Mouse (Mus musculus): ENCODE measurements at regions not wholly inside any gene's neighbourhood (a gene's known extent, or its start where the extent isn't known, plus 50 kb on each side); places are given as distances from the start of the nearest gene placed in this dataset.

- CTCF ChIA-PET = no interaction called here
These were observed 240.7 kb upstream of the Prep start for GRCm38 (mm10) chr10:44826271-44826670.

DNA sequence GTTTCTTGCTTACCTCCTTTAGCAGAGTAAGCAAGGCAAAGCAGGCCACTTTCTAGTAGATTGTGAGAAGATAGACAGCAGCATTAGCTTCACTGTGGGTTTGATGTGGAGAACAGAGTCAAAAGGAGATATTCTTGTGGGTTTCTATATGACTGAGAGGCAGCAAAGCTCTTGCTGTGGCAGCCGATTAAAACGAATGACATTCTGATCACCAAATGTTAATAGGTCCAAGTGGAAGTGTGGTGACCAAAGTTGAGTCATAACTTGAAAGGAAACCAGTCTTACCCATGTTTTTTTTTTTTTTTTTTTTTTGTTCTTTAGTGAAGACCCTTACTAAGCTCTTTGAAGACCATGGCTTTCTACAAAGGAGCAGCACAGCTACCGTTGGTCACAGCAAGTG is 245.3 kb upstream of the Prep start:
- CTCF ChIA-PET = no interaction called here

DNA sequence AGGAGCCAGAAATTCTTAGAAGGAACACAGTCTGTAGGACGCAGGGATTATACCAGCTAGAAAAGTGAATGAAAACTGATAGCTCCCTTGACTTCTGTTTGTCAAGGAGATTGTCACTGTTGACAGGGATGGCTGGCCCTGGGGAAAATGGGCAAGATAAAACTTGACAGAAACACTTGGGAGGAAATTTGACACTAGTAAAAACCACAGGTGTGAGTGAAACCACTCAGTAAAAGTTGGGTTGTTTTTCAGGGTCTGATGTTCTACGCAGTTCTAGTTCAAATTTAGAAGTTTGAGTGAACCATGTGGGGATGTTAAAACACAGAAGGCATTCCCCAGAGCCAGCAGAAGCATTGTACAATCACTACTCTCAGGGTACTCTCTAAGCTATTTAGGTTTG is 246.6 kb upstream of the Prep start:
- CTCF ChIA-PET = no interaction called here

DNA sequence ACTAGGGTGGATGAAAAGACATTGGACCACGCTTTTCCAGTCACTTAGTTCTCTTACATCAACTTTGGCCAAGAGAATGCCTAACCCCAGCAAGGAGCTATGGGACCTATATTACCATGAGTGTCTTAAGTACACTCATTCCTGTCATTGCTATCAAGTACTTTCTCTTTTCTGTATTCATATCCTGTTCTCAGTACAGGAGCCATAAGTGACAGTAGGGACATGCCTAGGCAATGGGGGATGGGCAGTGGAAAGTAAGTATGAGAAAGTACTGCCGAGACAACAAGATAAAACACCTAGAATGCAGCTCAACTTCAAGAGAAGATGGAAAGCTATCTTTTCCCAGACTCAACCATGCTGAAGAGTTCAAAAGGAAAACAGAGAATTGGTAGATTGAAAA is 247.6 kb upstream of the Prep start:
- CTCF ChIA-PET = interaction anchor here (0.6 kb wide), 1 partner anchor 176 kb away, joined by 4 read pairs; no protein-coding TSS in a partner anchor

DNA sequence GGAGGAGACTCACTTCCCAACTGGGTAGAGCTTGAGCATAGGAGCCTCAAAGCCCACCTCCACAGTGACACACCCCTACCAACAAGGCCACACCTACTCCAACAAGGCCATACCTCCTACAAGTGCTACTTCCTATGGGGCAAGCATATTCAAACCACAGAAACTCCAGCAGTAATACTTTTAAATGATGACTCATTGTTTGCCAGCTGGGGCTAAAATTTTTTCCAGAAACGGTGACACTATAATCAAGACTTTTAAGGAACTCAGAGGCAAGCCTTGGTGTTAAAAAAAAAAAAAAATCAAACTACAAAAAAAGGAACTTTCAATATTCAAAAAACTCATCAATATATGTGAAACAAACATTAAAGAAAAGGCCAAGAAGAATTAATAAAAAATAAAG is 248.4 kb upstream of the Prep start:
- CTCF ChIA-PET = no interaction called here

GRCm38 (mm10) chr10:44796205-44796604 is 267.9 kb upstream of the Prdm1 start:
- CTCF ChIA-PET = no interaction called here

DNA sequence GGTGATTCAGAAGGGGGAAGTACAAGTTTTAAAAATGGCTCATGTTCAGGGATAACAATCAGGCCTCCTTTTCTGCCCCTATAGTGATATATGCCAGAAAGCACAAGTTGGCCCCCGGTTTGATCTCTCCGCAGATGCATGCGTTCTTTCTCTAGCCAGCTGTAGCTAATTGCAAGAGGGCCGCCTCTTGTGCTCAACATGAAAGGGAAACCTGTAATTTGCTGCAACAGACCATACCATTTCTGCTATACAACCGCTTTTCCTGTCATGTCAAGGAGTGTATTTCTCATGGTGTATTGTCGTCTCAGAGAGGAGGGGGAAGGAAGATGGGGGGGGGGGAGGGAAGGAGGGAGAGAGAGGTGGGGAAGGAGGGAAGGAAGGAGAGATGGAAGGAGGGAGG is 257.1 kb upstream of the Prdm1 start:
- CTCF ChIA-PET = no interaction called here

GRCm38 (mm10) chr10:44780381-44780958 is 252.2 kb upstream of the Prdm1 start:
- CTCF ChIA-PET = no interaction called here

DNA sequence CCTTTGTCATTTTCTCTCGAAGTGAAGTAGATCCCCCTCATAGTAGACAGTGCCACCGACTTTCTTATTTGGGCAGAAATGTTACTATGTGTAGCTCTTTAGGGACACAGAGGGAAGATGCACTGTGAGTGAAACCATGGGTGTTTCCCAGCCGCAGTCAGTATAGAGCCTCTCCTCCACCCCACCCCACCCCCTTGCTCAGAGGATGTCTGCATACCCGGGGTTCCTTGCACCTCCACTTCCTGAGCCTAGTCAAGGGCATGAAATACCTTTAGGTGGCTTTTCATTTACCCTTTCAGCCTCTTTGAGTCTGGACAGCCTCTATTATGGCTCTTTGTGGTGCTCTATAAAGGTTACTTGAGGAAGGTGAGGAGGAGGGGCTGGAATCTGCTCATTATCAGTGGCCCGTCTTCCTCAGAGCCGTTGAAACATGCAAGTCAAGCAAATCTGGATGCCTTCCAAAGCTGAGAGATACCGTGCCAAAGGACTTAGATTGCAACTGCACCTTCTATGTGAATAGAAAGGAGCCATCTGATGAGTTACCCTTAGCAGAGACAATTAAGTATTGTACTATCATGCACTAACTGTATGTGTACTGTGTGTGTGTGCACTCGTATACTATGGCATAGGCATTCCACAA is 251.4 kb upstream of the Prdm1 start:
- CTCF ChIA-PET = no interaction called here

- CTCF ChIA-PET = no interaction called here
These were observed 248.9 kb upstream of the Prdm1 start for GRCm38 (mm10) chr10:44777214-44777613.

DNA sequence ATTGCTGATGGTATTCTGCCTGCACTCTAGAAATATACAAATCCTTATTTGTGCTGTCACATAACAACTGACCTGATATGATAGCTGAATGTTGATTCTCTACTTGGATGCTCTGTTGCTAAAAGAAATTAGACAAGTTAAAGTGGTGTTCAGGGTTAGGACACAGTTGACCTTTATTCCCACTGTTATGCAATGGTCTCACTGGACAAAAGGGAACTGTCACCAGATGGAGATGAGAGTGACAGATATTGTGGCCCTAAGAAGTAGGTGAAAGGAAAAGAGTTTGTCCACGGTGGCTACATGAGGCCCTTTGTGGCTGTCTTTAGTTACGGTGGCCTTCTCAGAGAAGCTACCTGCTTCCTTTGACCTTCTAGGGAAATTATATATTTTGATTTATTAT is 247.9 kb upstream of the Prdm1 start:
- CTCF ChIA-PET = no interaction called here

- CTCF ChIA-PET = no interaction called here
These were observed 237.2 kb upstream of the Prdm1 start for GRCm38 (mm10) chr10:44765527-44765926.

DNA sequence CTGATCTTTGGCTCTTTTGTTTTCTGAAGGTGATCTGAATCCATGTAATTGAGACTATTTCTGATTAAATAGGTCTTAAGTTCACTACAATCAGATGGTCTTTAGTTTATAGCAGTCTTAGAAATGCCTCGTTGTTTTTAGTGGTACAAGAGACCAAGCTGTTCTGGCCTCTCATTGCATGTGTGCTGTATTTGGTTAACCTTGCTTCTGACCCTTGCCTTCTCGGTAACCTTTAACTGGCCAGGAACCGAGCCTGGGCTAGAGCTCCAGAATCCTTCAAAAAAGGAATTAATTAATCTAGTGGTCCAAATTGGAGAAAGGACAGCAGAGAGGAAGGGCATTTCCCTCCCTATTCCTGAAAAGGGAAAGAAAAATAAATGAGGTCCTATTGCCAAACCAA is 234.8 kb upstream of the Prdm1 start:
- CTCF ChIA-PET = interaction anchor here (0.5 to 0.6 kb wide), 2 partner anchors 304 to 309 kb away, joined by 3 to 5 read pairs; no protein-coding TSS in a partner anchor

DNA sequence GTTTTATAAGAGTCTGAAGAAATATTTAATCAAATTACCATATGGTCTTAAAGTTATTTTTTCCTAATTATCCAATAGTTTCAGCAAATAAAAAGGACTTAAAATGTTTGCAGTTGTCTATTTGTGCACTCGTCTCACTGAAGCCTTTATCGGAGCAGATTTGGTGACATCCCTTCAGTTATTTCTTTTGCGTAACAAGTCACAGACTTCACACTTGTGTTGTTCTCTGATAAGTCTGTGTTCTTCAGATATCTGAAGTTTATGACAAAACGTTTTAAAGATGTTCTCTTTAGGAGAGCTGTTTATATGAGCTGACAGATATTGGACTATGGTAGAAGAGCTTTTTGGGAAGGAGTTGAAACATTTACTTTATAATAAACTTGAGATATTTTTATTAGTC is 233.8 kb upstream of the Prdm1 start:
- CTCF ChIA-PET = no interaction called here

DNA sequence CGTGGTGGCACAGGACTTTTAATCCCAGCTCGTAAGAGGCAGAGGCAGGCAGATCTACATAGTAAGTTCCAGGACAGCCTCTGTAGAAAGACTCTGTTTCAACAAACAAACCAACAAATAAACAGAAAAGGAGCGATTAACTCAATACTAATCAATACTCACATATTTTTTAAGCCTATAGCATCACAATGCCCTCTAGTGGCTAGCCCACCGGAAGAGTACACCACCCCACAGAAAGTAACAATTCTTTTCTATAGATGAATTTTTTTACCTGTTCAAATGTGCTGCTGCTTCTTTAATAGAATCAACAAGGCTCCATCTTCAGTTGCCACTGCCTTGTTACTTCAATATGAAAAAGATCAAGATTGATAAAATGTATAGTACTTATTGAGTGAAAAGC is 233.0 kb upstream of the Prdm1 start:
- CTCF ChIA-PET = no interaction called here

DNA sequence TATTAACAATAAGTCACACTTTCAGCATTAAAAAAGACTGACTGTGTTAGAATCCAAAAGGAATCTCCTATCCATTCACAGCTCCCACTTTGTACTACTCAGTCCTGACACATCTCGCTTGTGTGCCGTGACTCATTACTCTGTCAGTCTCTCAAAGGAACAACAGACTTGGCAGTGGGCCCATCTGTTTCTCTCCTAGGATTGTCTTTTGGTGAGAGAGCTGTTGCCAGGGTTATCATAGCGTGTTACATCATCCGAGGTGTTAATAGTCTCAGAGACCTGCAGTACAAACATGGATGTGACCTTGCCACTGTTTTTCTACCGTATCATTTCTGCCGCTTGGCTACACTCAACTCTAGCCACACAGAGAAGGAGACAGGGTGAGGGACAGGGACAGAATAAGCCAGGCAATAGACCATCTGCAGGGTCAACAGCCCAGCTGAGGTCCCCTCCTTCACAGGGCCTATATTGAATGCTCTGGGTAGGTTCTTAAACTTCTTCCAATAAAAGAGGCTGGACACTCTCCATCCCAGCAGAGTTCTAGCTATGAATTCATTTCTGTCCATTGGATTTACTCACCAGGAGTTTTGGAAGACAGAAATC is 227.2 kb upstream of the Prdm1 start:
- CTCF ChIA-PET = no interaction called here

- CTCF ChIA-PET = no interaction called here
These were observed 226.6 kb upstream of the Prdm1 start for GRCm38 (mm10) chr10:44754930-44755329.

DNA sequence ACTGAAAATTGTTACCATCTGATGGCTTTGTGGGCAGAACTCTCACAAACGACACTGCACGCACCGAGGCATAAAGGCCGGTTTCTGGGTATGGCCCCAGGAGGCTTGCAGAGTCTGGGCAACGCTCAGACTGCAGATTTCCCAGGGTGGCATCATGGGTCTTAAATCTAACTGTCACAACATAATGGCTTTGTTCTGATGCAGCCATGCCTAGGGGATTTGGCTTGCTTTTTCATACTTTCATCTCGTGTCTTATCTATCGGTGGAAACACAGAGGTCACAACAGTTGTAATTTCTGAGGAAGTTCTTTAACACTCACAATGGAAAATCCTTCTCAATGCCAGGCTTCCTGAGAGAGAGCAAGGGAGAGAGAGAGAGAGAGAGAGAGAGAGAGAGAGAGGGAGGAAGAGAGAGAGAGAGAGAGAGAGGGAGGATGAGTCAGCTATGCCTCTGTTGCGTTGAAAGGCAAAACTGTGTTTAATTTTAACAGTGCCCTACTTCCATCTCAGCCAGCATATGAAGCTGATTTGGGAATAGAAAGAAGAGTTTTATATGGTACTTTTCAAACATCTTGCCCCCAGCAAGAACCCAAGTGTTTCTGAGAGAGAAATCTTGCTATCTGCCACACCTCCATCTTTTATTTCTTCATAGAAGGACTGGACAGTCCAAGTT is 224.6 kb upstream of the Prdm1 start:
- CTCF ChIA-PET = interaction anchor here (0.6 to 0.7 kb wide), 4 partner anchors 15 to 257 kb away, joined by 4 to 5 read pairs (median 4); no protein-coding TSS in a partner anchor

GRCm38 (mm10) chr10:44751061-44751460 is 222.8 kb upstream of the Prdm1 start:
- CTCF ChIA-PET = no interaction called here

GRCm38 (mm10) chr10:44749206-44749605 is 220.9 kb upstream of the Prdm1 start:
- CTCF ChIA-PET = no interaction called here

- CTCF ChIA-PET = no interaction called here
These were observed 219.1 kb upstream of the Prdm1 start for GRCm38 (mm10) chr10:44747419-44747818.

GRCm38 (mm10) chr10:44744221-44744620 is 215.9 kb upstream of the Prdm1 start:
- CTCF ChIA-PET = no interaction called here

GRCm38 (mm10) chr10:44733641-44734040 is 205.3 kb upstream of the Prdm1 start:
- CTCF ChIA-PET = no interaction called here
